ENCODE assay signal across 4 mouse cellular contexts in the genomic region with DNA sequence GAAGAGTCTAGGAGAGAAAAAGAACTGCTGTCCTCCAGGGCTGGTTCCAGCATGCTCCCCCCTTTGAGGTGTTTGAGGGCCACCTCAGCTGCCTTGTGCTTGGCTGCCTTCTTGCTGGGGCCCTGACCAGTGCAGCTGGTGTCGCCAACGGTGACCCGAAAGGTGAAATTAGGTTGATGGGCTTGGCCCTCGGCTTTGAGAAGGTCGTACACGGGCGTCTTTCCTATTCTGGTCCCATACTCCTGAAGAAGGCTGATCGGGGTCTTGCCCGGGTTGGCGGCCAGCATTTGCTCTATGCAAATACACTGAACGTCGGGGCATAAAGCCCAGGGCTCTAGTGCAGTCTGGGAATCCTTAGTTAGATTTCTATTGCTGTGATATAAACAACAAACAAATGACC. TPM values are rescaled to one million over a fixed set of nuclear protein-coding genes. Genes with fewer than 3 reads are reported as not detected.
ATAC-seq and TF ChIP-seq lines count a peak whose summit lies in the region.
"Not testable (repeated sequence)": the region's sequence is repeated elsewhere in the genome, so short reads cannot be mapped to it uniquely, and the experiment has no call there.

No protein-coding gene starts in this region.

- H3K27ac ChIP-seq in ES-Bruce4 (ENCODE audit: insufficient read depth, low read length): not testable (repeated sequence)

- not testable (repeated sequence) for H3K4me1 ChIP-seq in ES-Bruce4 (ENCODE audit: control insufficient read depth, insufficient read depth, low read length)

- H3K36me3 ChIP-seq in ES-Bruce4 (ENCODE audit: control insufficient read depth, insufficient read depth, low read length, poor library complexity, severe bottlenecking): not testable (repeated sequence)

- not testable (repeated sequence) for H3K27me3 ChIP-seq in ES-Bruce4 (ENCODE audit: control insufficient read depth, insufficient read depth, low read length, poor library complexity, severe bottlenecking)

- peak; percentile 65; the same call in 1 of the 2 replicates for ATAC-seq in erythroid progenitor cell, adult 5-6 weeks (replicated peaks; ENCODE audit: low FRiP score, poor library complexity, severe bottlenecking)
- 0 out of 2 replicates have a peak, but pooled peaks have one; percentile 27 for ATAC-seq in megakaryocyte, adult 5-6 weeks (ENCODE audit: poor library complexity, severe bottlenecking)
- peak; percentile 37; the same call in 1 of the 2 replicates for ATAC-seq in megakaryocyte-erythroid progenitor cell, adult 5-6 weeks (replicated peaks; ENCODE audit: low FRiP score, low TSS enrichment, poor library complexity, severe bottlenecking)

- TF ChIP-seq EP300 in ES-Bruce4 (IDR thresholded peaks at IDR 0.05; ENCODE audit: insufficient read depth, low read depth, low read length): not testable (repeated sequence)

- TF ChIP-seq CTCF in ES-Bruce4 (IDR thresholded peaks at IDR 0.05; ENCODE audit: low read depth, low read length): not testable (repeated sequence)

- TF ChIP-seq POLR2A in ES-Bruce4 (IDR thresholded peaks at IDR 0.05; ENCODE audit: insufficient read depth, low read length): not testable (repeated sequence)

- not testable (repeated sequence) for H3K9ac ChIP-seq in ES-Bruce4 (ENCODE audit: low read depth, poor library complexity, severe bottlenecking)

- H3K9me3 ChIP-seq in ES-Bruce4 (replicated peaks; ENCODE audit: control insufficient read depth, insufficient read depth, low read length, poor library complexity, severe bottlenecking): not testable (repeated sequence)

- peak overlapping the region; percentile 56; the same call in 1 of the 2 replicates for H3K4me3 ChIP-seq in ES-Bruce4 (ENCODE audit: low read depth, low read length)

RNA-seq across cellular contexts. Expression of gene Cul1, which starts 20.4 kb away (rescaled TPM):
- polyA plus RNA-seq in ES-Bruce4 (2011; ENCODE audit: insufficient read depth, insufficient read length, low read depth, missing spikeins): 142 and 160 TPM in 2 replicates
- 195 and 263 TPM in 2 replicates for total RNA-seq in erythroid progenitor cell, adult 5-6 weeks (2015; ENCODE audit: low replicate concordance)
- 75.3 and 91.0 TPM in 2 replicates for total RNA-seq in erythroid progenitor cell, adult 5-6 weeks (2017; ENCODE audit: low replicate concordance)
- total RNA-seq in megakaryocyte, adult 5-6 weeks (2015): 138 and 160 TPM in 2 replicates
- 94.6 and 95.0 TPM in 2 replicates for total RNA-seq in megakaryocyte, adult 5-6 weeks (2017)
- total RNA-seq in megakaryocyte-erythroid progenitor cell, adult 5-6 weeks (2014; fragmentation: Nextera tagmentation): 114 and 178 TPM in 2 replicates
- 143 and 175 TPM in 2 replicates for total RNA-seq in megakaryocyte-erythroid progenitor cell, adult 5-6 weeks (2017)
